Mouse (Mus musculus): ENCODE measurements around the gene Ankrd13b. TPM values are rescaled to one million over a fixed set of nuclear protein-coding genes. Genes with fewer than 3 reads are reported as not detected.
A peak's percentile ranks its signal among the peaks of the same experiment; 100 is the strongest.

Gene Ankrd13b
- polyA plus RNA-seq, 1 experiment from 2014 or later: 3.0 TPM

- H3K4me3 ChIP-seq (ENCODE audit: low read length): no peak overlapping the region
- no peaks in the 10 kb centered on the region for H3K9me3 ChIP-seq (ENCODE audit: control insufficient read depth, low read length)
- no peak overlapping the region for H3K27ac ChIP-seq (ENCODE audit: low read length)
- no peak overlapping the region for H3K4me2 ChIP-seq (ENCODE audit: low read depth, low read length)
- ATAC-seq (ENCODE audit: low read depth): no peak
- WGBS: 93% methylated on average over 4 of the region's 4 CpGs
- peaks cover 21% of the 10 kb centered on the region for H3K4me1 ChIP-seq (replicated peaks; ENCODE audit: control insufficient read depth, insufficient read depth, low read length)
- no peak overlapping the region for H3K9ac ChIP-seq (ENCODE audit: low read length)
- H3K36me3 ChIP-seq (ENCODE audit: control insufficient read depth, insufficient read depth, low read length): peaks cover 33% of the 10 kb centered on the region
- H3K27me3 ChIP-seq (ENCODE audit: control insufficient read depth, insufficient read depth, low read depth, low read length): no peaks in the 10 kb centered on the region
Observed at GRCm38 (mm10) chr11:77501971-77502370, 12.5 kb upstream of the Ankrd13b start.

GRCm38 (mm10) chr11:77501392-77501791 lies 11.9 kb upstream of the Ankrd13b start:
- no peak overlapping the region for H3K27ac ChIP-seq (ENCODE audit: low read length)
- no peak overlapping the region for H3K4me3 ChIP-seq (ENCODE audit: low read length)
- H3K27me3 ChIP-seq (ENCODE audit: control insufficient read depth, insufficient read depth, low read depth, low read length): no peaks in the 10 kb centered on the region
- ATAC-seq (ENCODE audit: low read depth): no peak
- H3K9ac ChIP-seq (ENCODE audit: low read length): no peak overlapping the region
- H3K9me3 ChIP-seq (ENCODE audit: control insufficient read depth, low read length): no peaks in the 10 kb centered on the region
- peaks cover 30% of the 10 kb centered on the region for H3K36me3 ChIP-seq (ENCODE audit: control insufficient read depth, insufficient read depth, low read length)
- H3K4me1 ChIP-seq (replicated peaks; ENCODE audit: control insufficient read depth, insufficient read depth, low read length): peaks cover 25% of the 10 kb centered on the region
- H3K4me2 ChIP-seq (ENCODE audit: low read depth, low read length): no peak overlapping the region
- WGBS: 19% methylated on average over 5 of the region's 5 CpGs

GRCm38 (mm10) chr11:77500361-77501325 lies 11.2 kb upstream of the Ankrd13b start:
- Histone ChIP-seq H3K9me3 (ENCODE audit: control insufficient read depth, low read length) (no peaks in the 10 kb centered on the region), H3K4me2 (ENCODE audit: low read depth, low read length) (no peak overlapping the region), H3K4me1 (replicated peaks; ENCODE audit: control insufficient read depth, insufficient read depth, low read length) (peaks cover 27% of the 10 kb centered on the region), H3K4me3 (ENCODE audit: low read length) (no peak overlapping the region), H3K27ac (ENCODE audit: low read length) (no peak overlapping the region), H3K9ac (ENCODE audit: low read length) (no peak overlapping the region), H3K27me3 (ENCODE audit: control insufficient read depth, insufficient read depth, low read depth, low read length) (no peaks in the 10 kb centered on the region), H3K36me3 (ENCODE audit: control insufficient read depth, insufficient read depth, low read length) (peaks cover 27% of the 10 kb centered on the region)
- 74% methylated on average over 17 of the region's 17 CpGs for WGBS
- no peak for ATAC-seq (ENCODE audit: low read depth)

GRCm38 (mm10) chr11:77499354-77499753 lies 9.9 kb upstream of the Ankrd13b start:
- no peaks in the 10 kb centered on the region for H3K9me3 ChIP-seq (ENCODE audit: control insufficient read depth, low read length)
- H3K9ac ChIP-seq (ENCODE audit: low read length): no peak overlapping the region
- WGBS: 77% methylated on average over 7 of the region's 7 CpGs
- no peak overlapping the region for H3K4me2 ChIP-seq (ENCODE audit: low read depth, low read length)
- no peaks in the 10 kb centered on the region for H3K27me3 ChIP-seq (ENCODE audit: control insufficient read depth, insufficient read depth, low read depth, low read length)
- H3K27ac ChIP-seq (ENCODE audit: low read length): no peak overlapping the region
- ATAC-seq (ENCODE audit: low read depth): no peak
- peaks cover 39% of the 10 kb centered on the region for H3K4me1 ChIP-seq (replicated peaks; ENCODE audit: control insufficient read depth, insufficient read depth, low read length)
- no peak overlapping the region for H3K4me3 ChIP-seq (ENCODE audit: low read length)
- peaks cover 15% of the 10 kb centered on the region for H3K36me3 ChIP-seq (ENCODE audit: control insufficient read depth, insufficient read depth, low read length)

- peaks cover 41% of the 10 kb centered on the region for H3K4me1 ChIP-seq (replicated peaks; ENCODE audit: control insufficient read depth, insufficient read depth, low read length)
- no peak overlapping the region for H3K4me2 ChIP-seq (ENCODE audit: low read depth, low read length)
- no peaks in the 10 kb centered on the region for H3K9me3 ChIP-seq (ENCODE audit: control insufficient read depth, low read length)
- H3K36me3 ChIP-seq (ENCODE audit: control insufficient read depth, insufficient read depth, low read length): peaks cover 9% of the 10 kb centered on the region
- no peaks in the 10 kb centered on the region for H3K27me3 ChIP-seq (ENCODE audit: control insufficient read depth, insufficient read depth, low read depth, low read length)
- H3K27ac ChIP-seq (ENCODE audit: low read length): peak overlapping the region; percentile 95
- H3K9ac ChIP-seq (ENCODE audit: low read length): 0 out of 2 replicates have a peak overlapping the region, but pooled peaks have one; percentile 2
- WGBS: 76% methylated on average over 12 of the region's 12 CpGs
- no peak for ATAC-seq (ENCODE audit: low read depth)
- H3K4me3 ChIP-seq (ENCODE audit: low read length): no peak overlapping the region
Observed at GRCm38 (mm10) chr11:77498261-77499139, 9.0 kb upstream of the Ankrd13b start.

GRCm38 (mm10) chr11:77497851-77498250 lies 8.4 kb upstream of the Ankrd13b start:
- peaks cover 41% of the 10 kb centered on the region for H3K4me1 ChIP-seq (replicated peaks; ENCODE audit: control insufficient read depth, insufficient read depth, low read length)
- peak; percentile 10; the same call in 1 of the 2 replicates for ATAC-seq (ENCODE audit: low read depth)
- H3K27ac ChIP-seq (ENCODE audit: low read length): peak overlapping the region; percentile 95
- peaks cover 7% of the 10 kb centered on the region for H3K36me3 ChIP-seq (ENCODE audit: control insufficient read depth, insufficient read depth, low read length)
- H3K27me3 ChIP-seq (ENCODE audit: control insufficient read depth, insufficient read depth, low read depth, low read length): no peaks in the 10 kb centered on the region
- H3K4me2 ChIP-seq (ENCODE audit: low read depth, low read length): peak overlapping the region; percentile 12; the same call in 1 of the 2 replicates
- no peak overlapping the region for H3K4me3 ChIP-seq (ENCODE audit: low read length)
- 43% methylated on average over 4 of the region's 4 CpGs for WGBS
- H3K9me3 ChIP-seq (ENCODE audit: control insufficient read depth, low read length): no peaks in the 10 kb centered on the region
- H3K9ac ChIP-seq (ENCODE audit: low read length): 0 out of 2 replicates have a peak overlapping the region, but pooled peaks have one; percentile 2

GRCm38 (mm10) chr11:77497341-77497756 lies 7.9 kb upstream of the Ankrd13b start:
- Histone ChIP-seq H3K4me2 (ENCODE audit: low read depth, low read length) (peak overlapping the region; percentile 12; the same call in 1 of the 2 replicates), H3K9me3 (ENCODE audit: control insufficient read depth, low read length) (no peaks in the 10 kb centered on the region), H3K4me1 (replicated peaks; ENCODE audit: control insufficient read depth, insufficient read depth, low read length) (peaks cover 43% of the 10 kb centered on the region), H3K36me3 (ENCODE audit: control insufficient read depth, insufficient read depth, low read length) (peaks cover 7% of the 10 kb centered on the region; the same call in 1 of the 2 replicates), H3K27ac (ENCODE audit: low read length) (peak overlapping the region; percentile 95), H3K4me3 (ENCODE audit: low read length) (no peak overlapping the region), H3K9ac (ENCODE audit: low read length) (peak overlapping the region; percentile 46), H3K27me3 (ENCODE audit: control insufficient read depth, insufficient read depth, low read depth, low read length) (no peaks in the 10 kb centered on the region)
- ATAC-seq (ENCODE audit: low read depth): peak; percentile 19
- 19% methylated on average over 6 of the region's 6 CpGs for WGBS

GRCm38 (mm10) chr11:77495507-77495906 lies 6.0 kb upstream of the Ankrd13b start:
- Histone ChIP-seq H3K4me3 (ENCODE audit: low read length) (no peak overlapping the region), H3K4me2 (ENCODE audit: low read depth, low read length) (no peak overlapping the region), H3K36me3 (ENCODE audit: control insufficient read depth, insufficient read depth, low read length) (peaks cover 4% of the 10 kb centered on the region; the same call in 1 of the 2 replicates), H3K27me3 (ENCODE audit: control insufficient read depth, insufficient read depth, low read depth, low read length) (no peaks in the 10 kb centered on the region), H3K9me3 (ENCODE audit: control insufficient read depth, low read length) (no peaks in the 10 kb centered on the region), H3K4me1 (replicated peaks; ENCODE audit: control insufficient read depth, insufficient read depth, low read length) (peaks cover 55% of the 10 kb centered on the region), H3K27ac (ENCODE audit: low read length) (no peak overlapping the region), H3K9ac (ENCODE audit: low read length) (no peak overlapping the region)
- no peak for ATAC-seq (ENCODE audit: low read depth)
